Mouse (Mus musculus) thymus, adult 2 months (tissue): ENCODE measurements around the gene Cdc25a. TPM values are rescaled to one million over a fixed set of nuclear protein-coding genes. Genes with fewer than 3 reads are reported as not detected.

Experiments used
- DNase-seq: peaks from one replicate; pipeline ENCODE4 v3.0.0; 2021
- H3K27ac ChIP-seq: fragments of 200-500 bp; 2 replicates; pipeline ENCODE4 v1.5.1; 2012; ENCODE audit warnings: low read length, control low read depth; ENCODE audit not compliant: control insufficient read depth, insufficient read depth
- H3K27me3 ChIP-seq: fragments of 200-500 bp; 2 replicates; pipeline ENCODE4 v1.6.1; 2012; ENCODE audit warnings: mild to moderate bottlenecking, low read length, moderate library complexity, mixed read lengths; ENCODE audit not compliant: control insufficient read depth, insufficient read depth
- H3K36me3 ChIP-seq: fragments of 200-500 bp; 2 replicates; pipeline ENCODE4 v1.6.1; 2012; ENCODE audit warnings: mild to moderate bottlenecking, low read length, moderate library complexity; ENCODE audit not compliant: control insufficient read depth, insufficient read depth
- H3K4me1 ChIP-seq: fragments of 200-500 bp; replicated peaks from 2 replicates; pipeline ENCODE4 v1.6.1; 2012; ENCODE audit warnings: low read length; ENCODE audit not compliant: control insufficient read depth, insufficient read depth
- H3K4me3 ChIP-seq: fragments of 200-500 bp; 2 replicates; pipeline ENCODE4 v1.5.1; 2012; ENCODE audit warnings: mild to moderate bottlenecking, low read length, control low read depth, moderate library complexity; ENCODE audit not compliant: control insufficient read depth, insufficient read depth
- CTCF ChIP-seq: fragments of 200-500 bp; IDR thresholded peaks from 2 replicates; pipeline ENCODE4 v1.5.1; 2012; ENCODE audit warnings: mild to moderate bottlenecking, control low read depth, low read length, moderate library complexity, borderline replicate concordance; ENCODE audit not compliant: control insufficient read depth, poor library complexity, insufficient read depth; ENCODE audit errors: extremely low read depth
- POLR2A ChIP-seq: fragments of 200-500 bp; IDR thresholded peaks from 2 replicates; pipeline ENCODE4 v1.6.1; 2012; ENCODE audit warnings: mild to moderate bottlenecking, low read length, control low read depth, moderate library complexity; ENCODE audit not compliant: control insufficient read depth, poor library complexity, insufficient read depth; ENCODE audit errors: extremely low read depth
- WGBS: fragments of 180-500 bp; shearing (Covaris S2); methylation state at CpG from one replicate; pipeline ENCODE4 v1.1.7; 2018; 5-methylcytosine and 5-hydroxymethylcytosine counted together
- polyA plus RNA-seq: library from polyadenylated mRNA; depleted of rRNA; stranded (reverse); fragments of >200 nt; gene quantifications from 2 replicates; pipeline ENCODE4 v1.2.3, GENCODE M21; 2012

Cdc25a gene
- polyA plus RNA-seq, 1 experiment: 16.6 TPM

- no peak overlapping the region for H3K27ac ChIP-seq
- no peaks in the 10 kb centered on the region for H3K36me3 ChIP-seq
- DNase-seq: no peak
- TF ChIP-seq CTCF (no peak), POLR2A (no peak)
- no peak overlapping the region for H3K4me3 ChIP-seq
- WGBS: 83% methylated on average over 6 of the region's 6 CpGs
- H3K27me3 ChIP-seq: no peaks in the 10 kb centered on the region
- peaks cover 9% of the 10 kb centered on the region for H3K4me1 ChIP-seq
Measured at GRCm38 (mm10) chr9:109870983-109871572, 4.3 kb upstream of the Cdc25a start.

- Histone ChIP-seq H3K4me3 (peak overlapping the region; percentile 98), H3K27me3 (no peaks in the 10 kb centered on the region), H3K36me3 (peaks cover 25% of the 10 kb centered on the region), H3K4me1 (peaks cover 13% of the 10 kb centered on the region), H3K27ac (peak overlapping the region; percentile 46)
- DNase-seq: peak; percentile 66
- WGBS: under 1% methylated on average over 75 of the region's 76 CpGs
- TF ChIP-seq CTCF (0 out of 2 replicates have a peak, but pooled peaks have one; percentile 16), POLR2A (no peak)
Measured at GRCm38 (mm10) chr9:109875695-109876601, 569 bp downstream of the Cdc25a start.

GRCm38 (mm10) chr9:109876756-109877155, 1.4 kb downstream of the Cdc25a start:
- Histone ChIP-seq H3K4me1 (peaks cover 11% of the 10 kb centered on the region), H3K36me3 (peaks cover 32% of the 10 kb centered on the region), H3K4me3 (peak overlapping the region; percentile 45), H3K27me3 (no peaks in the 10 kb centered on the region), H3K27ac (peak overlapping the region; percentile 71)
- no peak for TF ChIP-seq POLR2A
- TF ChIP-seq CTCF: no peak
- no peak for DNase-seq
- WGBS: 2% methylated on average over 3 of the region's 3 CpGs

GRCm38 (mm10) chr9:109877666-109878065, 2.3 kb downstream of the Cdc25a start:
- TF ChIP-seq POLR2A (no peak), CTCF (no peak)
- no peak for DNase-seq
- no peak overlapping the region for H3K4me3 ChIP-seq
- H3K27me3 ChIP-seq: no peaks in the 10 kb centered on the region
- 82% methylated on average over 5 of the region's 5 CpGs for WGBS
- peaks cover 40% of the 10 kb centered on the region for H3K36me3 ChIP-seq
- peaks cover 11% of the 10 kb centered on the region for H3K4me1 ChIP-seq
- H3K27ac ChIP-seq: no peak overlapping the region

GRCm38 (mm10) chr9:109879305-109879704, 3.9 kb downstream of the Cdc25a start:
- no peak for TF ChIP-seq CTCF
- no peak for TF ChIP-seq POLR2A
- 92% methylated on average over 1 of the region's 1 CpGs for WGBS
- Histone ChIP-seq H3K27me3 (no peaks in the 10 kb centered on the region), H3K36me3 (peaks cover 56% of the 10 kb centered on the region), H3K4me1 (peaks cover 11% of the 10 kb centered on the region), H3K27ac (no peak overlapping the region), H3K4me3 (no peak overlapping the region)
- DNase-seq: no peak

GRCm38 (mm10) chr9:109886259-109886658, 10.9 kb downstream of the Cdc25a start:
- H3K36me3 ChIP-seq: peaks cover 92% of the 10 kb centered on the region

More at GRCm38 (mm10) chr9:109886259-109886658, 10.9 kb downstream of the Cdc25a start:
- Histone ChIP-seq H3K4me1 (no peaks in the 10 kb centered on the region), H3K27ac (no peak overlapping the region), H3K4me3 (no peak overlapping the region), H3K27me3 (no peaks in the 10 kb centered on the region)
- TF ChIP-seq POLR2A (no peak), CTCF (no peak)
- 92% methylated on average over 4 of the region's 4 CpGs for WGBS
- DNase-seq: no peak
